Mouse (Mus musculus): ENCODE results near the gene Bco1.
A peak's percentile ranks its signal among the peaks of the same experiment; 100 is the strongest.

Bco1 gene

GRCm38 (mm10) chr8:117156866-117157768 lies 61.5 kb downstream of the Bco1 start:
- DNase-seq: no peak

- peak; percentile 92 to 97 for DNase-seq
Observed at GRCm38 (mm10) chr8:117157769-117158091, 62.1 kb downstream of the Bco1 start.

- DNase-seq: peak; percentile 18 to 44
Observed at GRCm38 (mm10) chr8:117158135-117158761, 62.6 kb downstream of the Bco1 start, which contains the start of gene Gan. Gan (plus strand) TSS chr8:117158135.

DNA sequence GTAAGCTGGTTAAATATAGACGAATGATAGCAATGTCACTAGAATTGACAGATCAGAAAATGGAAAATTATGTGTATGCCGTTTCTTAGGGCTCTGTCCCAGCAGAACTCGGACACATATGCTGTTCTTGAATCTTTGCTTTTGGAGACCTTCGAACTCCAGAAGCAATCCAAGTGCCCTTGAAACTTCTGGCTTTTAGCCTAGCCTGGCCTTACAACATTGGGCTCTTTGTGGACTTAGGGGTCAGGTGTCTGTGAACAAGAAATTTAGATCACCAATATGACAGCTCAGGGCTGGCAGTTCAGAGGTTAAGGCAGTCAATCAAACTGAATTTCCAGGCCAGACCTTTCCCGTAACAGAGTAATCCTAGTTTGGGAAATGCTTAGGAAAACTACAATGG lies 63.4 kb downstream of the Bco1 start:
- DNase-seq: no peak

DNA sequence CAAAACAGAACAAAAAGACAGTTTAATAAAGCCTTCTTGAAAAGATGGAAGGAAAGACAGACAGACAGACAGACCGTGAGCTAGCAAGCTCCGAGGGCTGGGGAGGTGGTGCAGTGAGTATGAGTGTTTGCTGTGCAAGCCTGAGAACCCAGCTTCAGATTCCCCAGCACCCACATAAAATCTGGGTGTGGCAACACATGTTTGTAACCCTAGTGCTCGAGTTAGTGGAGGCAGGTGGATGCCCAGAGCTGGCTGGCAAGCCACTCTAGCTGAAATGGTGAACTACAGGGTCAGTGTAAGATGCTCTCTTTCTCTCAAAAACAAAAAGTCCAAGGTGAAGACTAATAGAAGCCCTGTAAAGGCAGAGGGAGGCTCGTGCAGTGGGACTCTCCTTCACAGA lies 69.3 kb downstream of the Bco1 start:
- DNase-seq: no peak

DNA sequence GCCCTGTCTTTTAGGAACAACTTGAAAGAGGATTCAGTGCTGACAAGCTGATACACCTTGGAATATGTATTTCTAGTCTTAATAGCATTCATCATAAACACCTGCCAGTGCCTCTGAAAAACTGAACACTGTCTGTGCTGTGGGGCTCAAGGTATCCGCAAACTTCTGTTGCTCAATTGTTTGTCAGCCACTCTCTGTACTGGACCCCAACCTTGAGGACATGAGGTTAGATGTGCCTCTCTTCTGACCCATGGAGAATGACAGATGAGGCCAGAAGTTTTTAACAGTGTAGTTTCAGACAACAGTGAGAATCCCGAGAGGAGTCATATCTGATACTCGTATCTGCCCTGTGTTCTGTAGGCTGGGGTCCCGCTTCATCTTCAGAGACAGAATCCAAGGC lies 69.9 kb downstream of the Bco1 start:
- no peak for DNase-seq

GRCm38 (mm10) chr8:117166515-117166914 lies 70.9 kb downstream of the Bco1 start:
- no peak for DNase-seq

DNA sequence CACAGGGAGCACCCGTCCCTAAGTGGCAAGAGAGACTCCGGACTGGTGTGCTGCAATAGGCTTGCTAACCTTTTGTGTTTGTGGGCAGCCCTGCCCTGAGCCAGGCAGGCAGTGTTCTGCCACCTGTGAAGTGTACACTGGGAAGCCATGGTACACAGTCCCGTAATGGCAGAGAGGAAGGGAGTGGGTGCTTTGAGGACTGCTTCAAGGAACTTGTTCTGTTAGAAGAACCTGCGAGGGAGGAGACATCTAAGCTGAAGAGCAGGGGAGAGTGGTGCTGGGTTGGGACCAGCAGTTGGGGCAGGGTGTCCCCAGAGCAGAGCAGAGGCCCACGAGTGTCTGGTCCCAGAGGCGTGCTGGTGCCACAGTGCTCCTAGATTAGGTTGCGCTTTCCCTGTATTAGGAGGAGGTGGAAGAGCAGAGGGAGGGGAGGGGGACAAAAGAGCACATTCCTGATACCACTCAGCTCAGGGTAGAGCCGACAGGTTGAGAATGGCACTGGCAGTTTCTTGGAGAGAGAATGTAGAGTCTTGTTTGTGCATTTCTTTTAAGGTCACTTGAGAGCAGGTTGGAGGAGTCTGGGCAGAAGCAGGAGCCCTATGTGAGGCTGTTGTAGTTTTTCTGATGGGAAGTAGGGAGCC lies 71.7 kb downstream of the Bco1 start:
- DNase-seq: no peak

- no peak for DNase-seq
Observed at GRCm38 (mm10) chr8:117168378-117168777, 72.7 kb downstream of the Bco1 start.

- no peak for DNase-seq
Observed at GRCm38 (mm10) chr8:117171826-117172225, 76.2 kb downstream of the Bco1 start.

DNA sequence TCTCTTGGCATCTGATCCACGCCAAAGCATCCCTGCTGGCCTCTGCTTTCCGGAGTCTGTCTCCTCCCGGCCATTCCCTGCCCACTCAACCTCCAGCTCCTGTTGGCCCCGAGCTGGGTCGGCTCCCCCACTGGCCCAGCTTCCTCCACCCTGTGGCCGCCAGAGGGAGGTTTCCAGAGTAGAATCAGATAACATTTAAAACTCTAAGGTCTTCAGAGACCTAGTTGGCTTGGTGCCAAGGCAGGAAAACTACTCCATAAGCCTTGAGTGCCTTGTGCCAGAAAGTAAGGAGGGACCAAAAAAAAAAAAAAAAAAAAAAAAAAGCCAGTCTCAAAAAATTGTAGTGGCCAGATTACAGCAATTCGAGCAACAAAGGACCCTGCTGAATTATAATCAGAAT lies 77.2 kb downstream of the Bco1 start:
- DNase-seq: no peak

GRCm38 (mm10) chr8:117173690-117174089 lies 78.0 kb downstream of the Bco1 start:
- no peak for DNase-seq

DNA sequence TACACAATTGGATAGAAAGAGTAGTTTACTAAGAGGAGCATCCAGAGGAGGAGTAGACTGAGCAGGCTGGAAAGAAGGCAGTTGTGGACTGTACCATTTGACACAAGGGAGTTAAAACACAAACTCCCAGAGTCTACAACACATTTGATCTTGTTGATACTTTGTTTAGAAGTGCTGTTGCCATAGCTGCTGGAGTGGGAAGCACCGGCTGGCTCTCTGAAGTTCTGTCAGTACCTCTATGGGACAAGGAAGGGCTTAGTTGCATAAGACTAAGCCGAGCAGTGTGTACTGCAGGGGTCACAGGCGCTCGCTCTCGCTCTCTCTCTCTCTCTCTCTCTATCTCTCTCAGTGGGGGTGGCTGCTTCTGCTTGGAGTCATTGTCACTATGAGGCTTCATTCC lies 78.9 kb downstream of the Bco1 start:
- no peak for DNase-seq

DNA sequence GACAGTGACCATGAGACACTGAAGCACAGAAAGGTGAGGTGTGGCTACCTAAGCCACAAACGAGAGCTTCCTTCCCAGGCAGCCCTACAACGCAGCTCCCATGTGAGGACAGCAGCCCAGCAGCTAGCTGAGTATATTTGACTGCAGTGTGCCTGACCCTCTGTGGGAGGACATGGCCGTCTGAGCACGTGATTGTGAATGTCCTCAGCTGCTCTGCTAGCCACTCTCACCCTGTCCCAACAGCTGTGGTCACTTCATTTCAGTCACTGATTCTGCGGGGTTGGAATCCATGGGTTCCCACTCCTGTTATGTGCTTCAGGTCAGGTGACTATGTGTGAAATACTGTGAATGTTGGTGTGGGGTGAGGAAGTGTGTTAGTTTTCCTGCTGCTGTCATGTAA lies 80.7 kb downstream of the Bco1 start:
- no peak for DNase-seq

GRCm38 (mm10) chr8:117177236-117177635 lies 81.6 kb downstream of the Bco1 start:
- no peak for DNase-seq

DNA sequence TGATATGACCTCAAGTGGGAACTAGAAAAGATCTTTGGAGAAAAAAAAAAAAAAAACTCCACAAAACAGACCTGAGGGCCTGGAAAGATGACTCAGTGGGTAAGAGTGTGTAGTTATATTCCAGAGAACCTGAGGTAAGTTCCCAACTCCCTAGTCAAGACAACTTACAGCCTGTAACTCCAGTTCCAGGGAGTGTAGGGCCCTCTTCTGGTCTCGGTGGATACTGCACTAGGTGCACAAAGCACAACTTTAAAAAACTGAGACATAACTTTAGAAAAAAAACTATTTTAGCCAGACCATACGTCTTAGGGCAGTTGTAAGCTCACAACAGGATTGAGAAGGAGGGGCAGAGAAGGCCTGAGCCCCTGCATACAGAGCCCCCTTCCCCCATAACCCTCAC lies 82.4 kb downstream of the Bco1 start:
- no peak for DNase-seq

- DNase-seq: no peak
Observed at GRCm38 (mm10) chr8:117178676-117179075, 83.0 kb downstream of the Bco1 start.

GRCm38 (mm10) chr8:117182746-117183145 lies 87.1 kb downstream of the Bco1 start:
- no peak for DNase-seq

Data from spleen, adult 18-20 months (tissue).